Mouse (Mus musculus): ENCODE data around the gene Tmem131. TPM values are rescaled to one million over a fixed set of nuclear protein-coding genes. Genes with fewer than 3 reads are reported as not detected.

The Tmem131 gene
- polyA plus RNA-seq, 1 experiment from 2014 or later: 9.0 TPM

DNA sequence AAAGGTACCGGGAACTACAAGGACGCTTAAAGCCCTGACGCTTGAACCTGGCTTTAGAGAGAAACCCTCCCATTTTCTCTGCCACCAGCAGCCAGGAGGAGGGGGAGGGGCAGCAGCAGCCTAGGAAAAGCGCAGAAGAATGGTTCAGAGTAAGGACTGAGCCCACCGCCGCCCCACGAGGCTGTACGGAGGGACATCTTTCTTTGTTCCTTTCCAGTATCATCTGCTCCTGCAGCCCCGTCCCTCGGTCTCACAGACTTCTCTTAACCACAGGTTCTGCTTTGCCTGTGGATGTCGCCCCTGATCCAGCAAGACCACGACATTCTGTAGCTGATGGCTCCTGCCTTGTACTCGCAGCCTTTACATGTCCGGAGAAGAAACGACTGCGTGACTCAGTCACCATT lies 158.2 kb downstream of the Tmem131 start:
- Histone ChIP-seq H3K27ac (ENCODE audit: low read length) (no peak overlapping the region), H3K4me1 (ENCODE audit: control insufficient read depth, insufficient read depth, low read length) (peaks cover 6% of the 10 kb centered on the region; the same call in 1 of the 2 replicates), H3K9ac (ENCODE audit: low read length) (peak overlapping the region; percentile 59), H3K27me3 (ENCODE audit: control insufficient read depth, insufficient read depth, low read length) (no peaks in the 10 kb centered on the region), H3K4me2 (ENCODE audit: low read depth, low read length) (peak overlapping the region; percentile 97), H3K4me3 (ENCODE audit: low read length) (peak overlapping the region; percentile 49), H3K9me3 (replicated peaks; ENCODE audit: control insufficient read depth, low read length) (no peaks in the 10 kb centered on the region), H3K36me3 (ENCODE audit: control insufficient read depth, insufficient read depth) (no peaks in the 10 kb centered on the region; the same call in 1 of the 2 replicates)
- no peak for ATAC-seq (replicated peaks; ENCODE audit: extremely low read depth, insufficient read depth, low FRiP score)
- WGBS: 3% methylated on average over 16 of the region's 16 CpGs

DNA sequence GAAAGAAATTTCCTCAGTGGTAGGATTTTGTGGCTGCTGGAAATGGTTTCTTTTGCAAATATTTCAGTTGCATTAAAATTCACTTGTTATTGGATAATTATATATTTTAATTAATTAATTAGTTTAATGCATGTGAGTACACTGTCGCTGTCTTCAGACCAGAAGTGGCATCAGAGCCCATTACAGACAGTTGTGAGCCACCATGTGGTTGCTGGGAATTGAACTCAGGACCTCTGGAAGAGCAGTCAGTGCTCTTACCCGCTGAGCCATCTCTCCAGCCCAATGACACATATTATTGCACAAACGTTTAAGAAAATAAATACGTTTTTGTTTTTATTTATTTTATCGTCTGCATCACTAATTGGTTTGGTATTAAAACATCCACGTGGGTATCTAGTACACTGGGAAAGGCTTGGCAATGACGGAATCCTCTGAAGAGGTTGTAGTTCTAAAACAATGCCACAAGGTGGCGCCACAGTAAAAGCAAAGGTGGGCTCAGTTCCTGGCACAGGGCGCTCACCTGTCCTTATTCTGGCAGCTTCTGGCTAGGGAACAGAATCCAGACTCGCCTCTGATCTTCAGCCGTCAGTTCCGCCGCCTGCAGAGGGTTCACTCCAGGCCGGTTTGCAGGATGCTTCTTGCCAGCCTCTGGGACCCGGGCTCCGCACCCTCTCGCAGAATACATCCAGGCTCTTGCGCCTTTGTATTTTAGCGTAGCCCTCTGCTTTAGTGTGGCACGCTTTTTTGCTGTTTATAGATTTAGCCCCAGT lies 158.9 kb downstream of the Tmem131 start:
- Histone ChIP-seq H3K9me3 (replicated peaks; ENCODE audit: control insufficient read depth, low read length) (no peaks in the 10 kb centered on the region), H3K9ac (ENCODE audit: low read length) (peak overlapping the region; percentile 59)
- peak; percentile 65 for ATAC-seq (replicated peaks; ENCODE audit: extremely low read depth, insufficient read depth, low FRiP score)

DNA sequence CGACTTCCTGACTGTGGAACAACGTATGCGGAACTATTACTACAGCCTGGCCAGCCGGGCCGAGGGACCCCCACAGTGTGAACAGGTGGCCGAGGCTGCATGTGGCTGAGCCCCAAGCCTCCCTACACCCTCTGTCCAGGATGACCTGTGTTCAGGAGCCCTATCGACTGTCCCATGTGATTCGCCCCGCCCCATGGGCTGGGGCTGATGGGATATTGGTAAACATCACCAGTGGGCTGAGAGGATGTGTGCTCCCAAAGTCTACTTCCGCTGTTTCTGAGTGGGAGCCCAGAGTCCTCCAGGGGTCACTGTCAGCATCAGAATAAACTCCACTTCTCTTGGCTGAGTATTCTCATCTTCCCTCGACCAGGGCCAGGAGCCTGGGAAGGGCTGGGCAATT lies 161.0 kb downstream of the Tmem131 start:
- 76% methylated on average over 11 of the region's 11 CpGs for WGBS
- Histone ChIP-seq H3K9ac (ENCODE audit: low read length) (no peak overlapping the region), H3K27me3 (ENCODE audit: control insufficient read depth, insufficient read depth, low read length) (no peaks in the 10 kb centered on the region), H3K4me1 (ENCODE audit: control insufficient read depth, insufficient read depth, low read length) (peaks cover 6% of the 10 kb centered on the region; the same call in 1 of the 2 replicates), H3K4me3 (ENCODE audit: low read length) (no peak overlapping the region), H3K36me3 (ENCODE audit: control insufficient read depth, insufficient read depth) (no peaks in the 10 kb centered on the region), H3K27ac (ENCODE audit: low read length) (no peak overlapping the region), H3K4me2 (ENCODE audit: low read depth, low read length) (no peak overlapping the region), H3K9me3 (replicated peaks; ENCODE audit: control insufficient read depth, low read length) (no peaks in the 10 kb centered on the region)
- no peak for ATAC-seq (replicated peaks; ENCODE audit: extremely low read depth, insufficient read depth, low FRiP score)

More for the DNA sequence above, 158.9 kb downstream of the Tmem131 start:
- H3K36me3 ChIP-seq (ENCODE audit: control insufficient read depth, insufficient read depth): no peaks in the 10 kb centered on the region
- no peaks in the 10 kb centered on the region for H3K27me3 ChIP-seq (ENCODE audit: control insufficient read depth, insufficient read depth, low read length)
- H3K4me2 ChIP-seq (ENCODE audit: low read depth, low read length): peak overlapping the region; percentile 97
- WGBS: 2% methylated on average over 20 of the region's 20 CpGs
- no peak overlapping the region for H3K27ac ChIP-seq (ENCODE audit: low read length)
- peaks cover 6% of the 10 kb centered on the region; the same call in 1 of the 2 replicates for H3K4me1 ChIP-seq (ENCODE audit: control insufficient read depth, insufficient read depth, low read length)
- peak overlapping the region; percentile 49 for H3K4me3 ChIP-seq (ENCODE audit: low read length)

DNA sequence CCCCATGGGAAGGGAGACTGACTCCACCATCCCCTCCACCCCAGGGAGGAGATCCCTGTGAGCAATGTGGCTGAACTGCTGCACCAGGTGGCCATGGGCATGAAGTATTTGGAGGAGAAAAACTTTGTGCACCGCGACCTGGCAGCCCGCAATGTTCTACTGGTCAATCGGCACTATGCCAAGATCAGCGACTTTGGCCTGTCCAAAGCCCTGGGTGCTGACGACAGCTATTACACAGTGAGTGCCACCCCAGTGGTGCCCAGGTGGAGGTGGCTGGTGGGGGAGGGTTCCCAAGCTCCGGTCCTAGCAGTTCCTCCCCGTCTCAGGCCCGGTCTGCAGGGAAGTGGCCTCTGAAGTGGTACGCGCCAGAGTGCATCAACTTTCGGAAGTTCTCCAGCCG lies 162.7 kb downstream of the Tmem131 start:
- no peak overlapping the region for H3K27ac ChIP-seq (ENCODE audit: low read length)
- H3K9ac ChIP-seq (ENCODE audit: low read length): no peak overlapping the region
- H3K4me1 ChIP-seq (ENCODE audit: control insufficient read depth, insufficient read depth, low read length): peaks cover 6% of the 10 kb centered on the region; the same call in 1 of the 2 replicates
- H3K4me2 ChIP-seq (ENCODE audit: low read depth, low read length): no peak overlapping the region
- no peaks in the 10 kb centered on the region for H3K36me3 ChIP-seq (ENCODE audit: control insufficient read depth, insufficient read depth)
- H3K9me3 ChIP-seq (replicated peaks; ENCODE audit: control insufficient read depth, low read length): peaks cover under 1% of the 10 kb centered on the region; the same call in 1 of the 2 replicates
- H3K27me3 ChIP-seq (ENCODE audit: control insufficient read depth, insufficient read depth, low read length): no peaks in the 10 kb centered on the region
- 75% methylated on average over 13 of the region's 13 CpGs for WGBS
- no peak for ATAC-seq (replicated peaks; ENCODE audit: extremely low read depth, insufficient read depth, low FRiP score)
- H3K4me3 ChIP-seq (ENCODE audit: low read length): no peak overlapping the region

DNA sequence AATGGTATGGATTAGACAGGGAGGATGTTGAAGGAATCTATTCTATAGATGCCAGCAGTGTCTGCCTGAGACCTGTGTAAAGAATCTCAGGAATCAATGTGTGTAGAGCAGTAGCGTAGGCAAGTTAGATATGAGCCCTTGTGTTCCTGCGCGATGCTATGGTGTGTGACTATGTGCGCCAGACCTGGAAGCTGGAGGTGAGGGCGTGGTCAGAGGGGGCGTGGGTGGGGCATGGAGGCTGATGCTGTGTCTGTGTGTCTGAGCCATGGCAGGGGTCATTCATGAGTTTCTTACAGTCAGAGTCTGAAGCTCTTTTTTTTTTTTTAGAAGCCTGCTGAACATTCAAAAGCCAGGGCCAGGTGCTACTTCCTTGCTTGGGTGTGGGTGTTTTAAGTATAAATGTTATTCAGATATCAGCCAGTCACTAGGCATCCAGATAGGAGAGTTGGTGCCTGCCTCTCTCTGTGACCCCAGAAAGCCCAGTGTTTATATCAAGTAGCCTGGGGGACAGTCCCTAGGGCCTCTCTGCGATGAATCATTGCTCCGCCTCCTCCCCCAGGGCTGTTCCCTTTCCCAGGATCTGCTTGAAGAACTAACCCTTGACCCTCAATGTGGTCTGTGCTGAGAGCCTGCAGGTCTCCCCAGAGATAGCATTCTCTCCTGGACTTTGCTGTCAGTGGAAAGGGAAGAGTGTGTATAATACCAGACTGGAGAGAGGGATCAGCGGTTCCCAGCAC lies 171.1 kb downstream of the Tmem131 start:
- H3K4me2 ChIP-seq (ENCODE audit: low read depth, low read length): no peak overlapping the region
- H3K27ac ChIP-seq (ENCODE audit: low read length): no peak overlapping the region
- H3K36me3 ChIP-seq (ENCODE audit: control insufficient read depth, insufficient read depth): no peaks in the 10 kb centered on the region
- H3K9ac ChIP-seq (ENCODE audit: low read length): no peak overlapping the region
- H3K4me1 ChIP-seq (ENCODE audit: control insufficient read depth, insufficient read depth, low read length): no peaks in the 10 kb centered on the region
- WGBS: 80% methylated on average over 9 of the region's 9 CpGs
- peaks cover 13% of the 10 kb centered on the region for H3K27me3 ChIP-seq (ENCODE audit: control insufficient read depth, insufficient read depth, low read length)
- H3K9me3 ChIP-seq (replicated peaks; ENCODE audit: control insufficient read depth, low read length): peaks cover 8% of the 10 kb centered on the region
- no peak overlapping the region for H3K4me3 ChIP-seq (ENCODE audit: low read length)
- no peak for ATAC-seq (replicated peaks; ENCODE audit: extremely low read depth, insufficient read depth, low FRiP score)

DNA sequence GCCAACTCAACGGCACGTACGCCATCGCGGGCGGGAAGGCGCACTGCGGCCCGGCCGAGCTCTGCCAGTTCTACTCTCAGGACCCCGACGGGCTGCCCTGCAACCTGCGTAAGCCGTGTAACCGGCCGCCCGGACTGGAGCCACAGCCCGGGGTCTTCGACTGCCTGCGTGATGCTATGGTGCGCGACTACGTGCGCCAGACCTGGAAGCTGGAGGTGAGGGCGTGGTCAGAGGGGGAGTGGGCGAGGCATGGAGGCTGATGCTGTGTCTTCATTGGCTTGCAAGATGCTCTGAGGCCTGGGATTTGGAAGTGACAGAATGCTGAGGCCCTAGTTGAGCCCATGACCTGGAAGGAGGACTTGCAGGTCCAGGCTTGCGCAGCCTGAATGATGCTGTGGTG lies 172.5 kb downstream of the Tmem131 start:
- no peak for ATAC-seq (replicated peaks; ENCODE audit: extremely low read depth, insufficient read depth, low FRiP score)
- peak overlapping the region; percentile 20 for H3K4me3 ChIP-seq (ENCODE audit: low read length)
- no peaks in the 10 kb centered on the region for H3K36me3 ChIP-seq (ENCODE audit: control insufficient read depth, insufficient read depth)
- H3K9me3 ChIP-seq (replicated peaks; ENCODE audit: control insufficient read depth, low read length): peaks cover 8% of the 10 kb centered on the region
- H3K4me1 ChIP-seq (ENCODE audit: control insufficient read depth, insufficient read depth, low read length): no peaks in the 10 kb centered on the region
- peak overlapping the region; percentile 43 for H3K4me2 ChIP-seq (ENCODE audit: low read depth, low read length)
- H3K9ac ChIP-seq (ENCODE audit: low read length): no peak overlapping the region
- peaks cover 13% of the 10 kb centered on the region for H3K27me3 ChIP-seq (ENCODE audit: control insufficient read depth, insufficient read depth, low read length)
- WGBS: 19% methylated on average over 27 of the region's 27 CpGs
- no peak overlapping the region for H3K27ac ChIP-seq (ENCODE audit: low read length)

DNA sequence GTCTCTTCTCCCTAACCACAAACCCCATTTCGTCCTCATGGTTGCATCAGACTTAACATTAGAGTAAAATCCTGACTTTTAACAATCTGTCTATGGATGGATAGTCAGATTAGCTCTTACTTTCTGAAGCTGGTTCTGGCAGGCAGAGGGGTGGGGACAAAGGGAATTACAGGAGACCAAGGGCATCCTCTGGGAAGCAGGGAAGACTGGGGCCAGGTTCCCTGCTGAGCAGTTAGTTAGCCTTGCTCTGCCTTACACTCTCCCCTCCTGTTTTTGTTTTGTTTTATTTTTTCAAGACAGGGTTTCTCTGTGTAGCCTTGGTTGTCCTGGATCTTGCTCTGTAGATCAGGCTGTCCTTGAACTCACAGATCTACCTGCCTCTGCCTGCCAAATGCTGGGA lies 173.5 kb downstream of the Tmem131 start:
- H3K4me2 ChIP-seq (ENCODE audit: low read depth, low read length): no peak overlapping the region
- H3K9me3 ChIP-seq (replicated peaks; ENCODE audit: control insufficient read depth, low read length): 0 out of 2 replicates have a peak, but pooled peaks cover 3% of the 10 kb centered on the region
- no peak overlapping the region for H3K9ac ChIP-seq (ENCODE audit: low read length)
- ATAC-seq (replicated peaks; ENCODE audit: extremely low read depth, insufficient read depth, low FRiP score): no peak
- WGBS: 84% methylated on average over 1 of the region's 1 CpGs
- no peak overlapping the region for H3K27ac ChIP-seq (ENCODE audit: low read length)
- peaks cover 13% of the 10 kb centered on the region for H3K27me3 ChIP-seq (ENCODE audit: control insufficient read depth, insufficient read depth, low read length)
- H3K36me3 ChIP-seq (ENCODE audit: control insufficient read depth, insufficient read depth): no peaks in the 10 kb centered on the region
- no peak overlapping the region for H3K4me3 ChIP-seq (ENCODE audit: low read length)
- no peaks in the 10 kb centered on the region for H3K4me1 ChIP-seq (ENCODE audit: control insufficient read depth, insufficient read depth, low read length)

DNA sequence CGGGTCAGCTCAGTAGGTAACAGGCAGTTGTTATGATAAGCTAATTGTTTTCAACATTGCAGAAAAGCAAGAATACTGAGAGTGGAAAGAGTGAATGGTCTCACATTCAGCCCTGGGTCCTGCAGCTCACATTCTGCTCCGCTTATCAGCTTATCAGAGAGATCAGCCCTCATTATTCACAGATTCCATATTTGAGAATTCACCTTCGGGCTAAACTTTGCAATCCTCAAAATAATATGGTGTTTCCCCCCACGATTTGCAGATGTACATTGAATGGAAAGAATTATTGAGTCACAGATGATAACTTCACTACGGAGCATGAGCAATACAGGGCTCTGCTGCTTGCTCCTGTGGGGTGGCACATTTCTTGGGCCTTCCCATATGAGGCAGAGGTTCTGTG lies 174.7 kb downstream of the Tmem131 start:
- H3K4me3 ChIP-seq (ENCODE audit: low read length): no peak overlapping the region
- H3K9me3 ChIP-seq (replicated peaks; ENCODE audit: control insufficient read depth, low read length): 0 out of 2 replicates have a peak, but pooled peaks cover under 1% of the 10 kb centered on the region
- H3K9ac ChIP-seq (ENCODE audit: low read length): no peak overlapping the region
- ATAC-seq (replicated peaks; ENCODE audit: extremely low read depth, insufficient read depth, low FRiP score): no peak
- peaks cover 13% of the 10 kb centered on the region for H3K27me3 ChIP-seq (ENCODE audit: control insufficient read depth, insufficient read depth, low read length)
- 66% methylated on average over 5 of the region's 5 CpGs for WGBS
- H3K27ac ChIP-seq (ENCODE audit: low read length): no peak overlapping the region
- H3K36me3 ChIP-seq (ENCODE audit: control insufficient read depth, insufficient read depth): no peaks in the 10 kb centered on the region
- H3K4me2 ChIP-seq (ENCODE audit: low read depth, low read length): no peak overlapping the region
- H3K4me1 ChIP-seq (ENCODE audit: control insufficient read depth, insufficient read depth, low read length): no peaks in the 10 kb centered on the region

DNA sequence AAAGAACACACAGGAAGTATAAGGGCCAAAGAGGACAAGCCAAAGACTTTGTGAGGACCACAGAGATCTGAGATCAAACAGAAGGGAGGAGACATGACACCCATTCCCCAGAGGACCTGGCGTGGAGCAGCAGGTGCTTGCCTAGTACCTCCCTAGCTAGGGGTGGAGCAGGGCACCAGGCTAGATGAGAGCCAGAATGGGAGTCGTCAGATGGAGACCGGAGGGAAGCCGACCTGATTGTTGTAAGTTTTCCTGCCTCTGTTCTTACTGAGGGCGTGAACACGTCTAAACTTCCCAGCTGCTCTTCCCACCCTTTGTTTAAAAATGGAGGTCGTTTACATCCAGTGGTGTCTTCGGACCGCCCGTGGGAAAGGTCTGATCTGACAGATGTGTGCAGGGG lies 176.1 kb downstream of the Tmem131 start:
- H3K9me3 ChIP-seq (replicated peaks; ENCODE audit: control insufficient read depth, low read length): no peaks in the 10 kb centered on the region
- ATAC-seq (replicated peaks; ENCODE audit: extremely low read depth, insufficient read depth, low FRiP score): peak; percentile 33; the same call in 1 of the 2 replicates
- H3K36me3 ChIP-seq (ENCODE audit: control insufficient read depth, insufficient read depth): no peaks in the 10 kb centered on the region
- WGBS: 39% methylated on average over 10 of the region's 10 CpGs
- H3K27me3 ChIP-seq (ENCODE audit: control insufficient read depth, insufficient read depth, low read length): peaks cover 13% of the 10 kb centered on the region
- H3K4me2 ChIP-seq (ENCODE audit: low read depth, low read length): peak overlapping the region; percentile 12; the same call in 1 of the 2 replicates
- no peak overlapping the region for H3K9ac ChIP-seq (ENCODE audit: low read length)
- no peak overlapping the region for H3K4me3 ChIP-seq (ENCODE audit: low read length)
- no peak overlapping the region for H3K27ac ChIP-seq (ENCODE audit: low read length)
- no peaks in the 10 kb centered on the region for H3K4me1 ChIP-seq (ENCODE audit: control insufficient read depth, insufficient read depth, low read length)

Data from heart, embryonic 16.5 days (tissue).